Mouse (Mus musculus) forebrain, postnatal 0 days (tissue): ENCODE measurements at regions not wholly inside any gene's neighbourhood (a gene's known extent, or its start where the extent isn't known, plus 50 kb on each side); places are given as distances from the start of the nearest gene placed in this dataset.

Experiments used
- ATAC-seq: fragments of 200-750 bp; cut with Nextera tagmentation; 2 replicates; pipeline ENCODE4 v1.8.0; 2017; ENCODE audit warnings: mild to moderate bottlenecking, moderate library complexity
- DNase-seq: peaks from one replicate; pipeline ENCODE4 v3.0.0-alpha.2; 2015
- H3K27ac ChIP-seq: fragments of 300-500 bp; sonication (generic); 2 replicates; pipeline ENCODE4 v1.5.1; 2014; ENCODE audit warnings: low read depth, mild to moderate bottlenecking, antibody characterized with exemption, low read length, moderate library complexity, mixed read lengths
- H3K27me3 ChIP-seq: fragments of 300-500 bp; sonication (generic); 2 replicates; pipeline ENCODE4 v1.6.1; 2014; ENCODE audit warnings: mild to moderate bottlenecking, low read length, mixed read lengths; ENCODE audit not compliant: insufficient read depth
- H3K36me3 ChIP-seq: fragments of 300-500 bp; sonication (generic); 2 replicates; pipeline ENCODE4 v1.6.1; 2014; ENCODE audit warnings: mild to moderate bottlenecking, moderate library complexity; ENCODE audit not compliant: insufficient read depth
- H3K4me1 ChIP-seq: fragments of 300-500 bp; sonication (generic); 2 replicates; pipeline ENCODE4 v1.6.1; 2014; ENCODE audit warnings: antibody characterized with exemption; ENCODE audit not compliant: insufficient read depth
- H3K4me2 ChIP-seq: fragments of 300-500 bp; sonication (generic); 2 replicates; pipeline ENCODE4 v1.6.1; 2014; ENCODE audit warnings: low read depth, mild to moderate bottlenecking, moderate library complexity
- H3K4me3 ChIP-seq: fragments of 300-500 bp; sonication (generic); 2 replicates; pipeline ENCODE4 v1.5.1; 2014; ENCODE audit warnings: low read depth, low read length, mixed read lengths
- H3K9ac ChIP-seq: fragments of 300-500 bp; sonication (generic); 2 replicates; pipeline ENCODE4 v1.6.1; 2014; ENCODE audit warnings: mild to moderate bottlenecking
- H3K9me3 ChIP-seq: fragments of 300-500 bp; sonication (generic); 2 replicates; pipeline ENCODE4 v1.6.1; 2016; ENCODE audit warnings: low read length
- CTCF ChIP-seq: sonication (generic); IDR thresholded peaks from 2 replicates; pipeline ENCODE4 v1.5.1; 2016; ENCODE audit warnings: antibody characterized with exemption, control low read depth, low read depth
- WGBS: fragments of 180-500 bp; shearing (Covaris S2); extraction: QIAGEN DNeasy Blood & Tissue Kit; methylation state at CpG from one replicate; pipeline ENCODE4 v1.1.7; 2014; 5-methylcytosine and 5-hydroxymethylcytosine counted together

DNA sequence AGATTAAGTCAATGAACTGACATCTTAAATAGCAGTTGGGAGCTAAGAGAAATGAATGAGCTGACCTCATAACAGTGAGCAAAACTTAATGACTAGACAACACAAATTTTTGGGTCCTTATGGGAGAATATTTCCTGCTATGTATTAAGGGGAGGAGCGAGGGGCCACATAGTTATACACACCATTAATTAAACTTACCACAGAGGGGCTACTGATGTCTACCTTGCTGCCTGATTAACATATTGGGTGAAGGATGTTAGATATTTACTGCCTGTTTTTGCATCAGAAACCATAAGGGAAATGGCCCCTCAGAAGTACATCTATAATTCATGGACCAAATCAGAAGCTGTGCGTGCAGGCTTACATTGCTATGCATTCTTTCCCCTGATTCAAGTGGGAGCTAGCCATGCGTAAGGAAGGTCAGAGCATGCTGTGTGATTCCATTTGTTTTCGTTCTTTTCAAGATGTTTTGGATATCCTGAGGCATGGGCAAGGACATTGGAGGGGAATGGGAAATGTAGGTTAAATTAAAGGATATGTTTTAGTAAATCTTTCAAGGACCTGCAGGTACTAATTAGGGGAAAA lies 437.9 kb downstream of the Flrt2 start:
- Histone ChIP-seq H3K4me3 (no peak overlapping the region), H3K4me2 (no peak overlapping the region), H3K9me3 (no peaks in the 10 kb centered on the region), H3K27me3 (no peaks in the 10 kb centered on the region), H3K36me3 (no peaks in the 10 kb centered on the region), H3K9ac (no peak overlapping the region), H3K27ac (no peak overlapping the region), H3K4me1 (no peaks in the 10 kb centered on the region)
- no peak for TF ChIP-seq CTCF
- DNase-seq (no peak), ATAC-seq (no peak)
- 47% methylated on average over 4 of the region's 4 CpGs for whole genome bisulfite sequencing

DNA sequence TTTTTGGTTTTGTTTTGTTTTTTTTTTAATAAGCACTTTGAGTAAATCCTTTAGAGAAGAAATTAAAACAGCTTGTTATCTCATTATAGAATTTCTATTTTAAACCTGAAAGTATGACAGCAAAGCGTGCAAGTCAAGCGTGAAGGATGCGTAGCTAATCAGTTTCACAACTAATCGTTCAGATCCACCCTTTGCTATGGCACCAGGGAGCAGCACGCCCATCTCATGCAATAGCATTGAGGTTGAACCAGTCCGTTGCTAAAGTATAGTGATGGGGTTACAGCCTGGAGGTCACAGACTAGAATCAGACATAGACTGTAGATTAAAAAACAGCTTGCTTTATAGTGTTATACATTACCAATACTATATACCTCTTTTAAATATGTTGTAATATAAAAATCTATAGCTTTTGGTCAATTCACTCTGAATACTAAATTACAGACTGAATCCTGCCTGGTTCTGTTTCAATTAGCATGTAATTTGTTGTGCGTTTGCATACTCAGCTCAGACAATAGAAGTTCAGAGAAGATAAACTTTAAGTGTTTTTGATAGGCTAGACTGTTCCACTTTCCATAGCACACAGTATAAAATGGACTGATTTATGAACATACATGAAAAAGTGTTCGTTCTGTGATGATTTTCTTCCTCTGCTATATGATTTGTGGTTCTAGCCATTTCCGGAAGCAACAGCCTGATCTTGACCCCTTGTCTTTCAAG lies 438.9 kb downstream of the Flrt2 start:
- H3K36me3 ChIP-seq, result no peaks in the 10 kb centered on the region
- H3K4me2 ChIP-seq, result no peak overlapping the region
- 72% methylated on average over 9 of the region's 9 CpGs for WGBS
- DNase-seq (no peak), ATAC-seq (no peak)
- no peaks in the 10 kb centered on the region for H3K9me3 ChIP-seq
- TF ChIP-seq CTCF, result no peak
- H3K4me1 ChIP-seq, result no peaks in the 10 kb centered on the region
- no peaks in the 10 kb centered on the region for H3K27me3 ChIP-seq
- H3K27ac ChIP-seq, result no peak overlapping the region
- no peak overlapping the region for H3K4me3 ChIP-seq
- no peak overlapping the region for H3K9ac ChIP-seq

DNA sequence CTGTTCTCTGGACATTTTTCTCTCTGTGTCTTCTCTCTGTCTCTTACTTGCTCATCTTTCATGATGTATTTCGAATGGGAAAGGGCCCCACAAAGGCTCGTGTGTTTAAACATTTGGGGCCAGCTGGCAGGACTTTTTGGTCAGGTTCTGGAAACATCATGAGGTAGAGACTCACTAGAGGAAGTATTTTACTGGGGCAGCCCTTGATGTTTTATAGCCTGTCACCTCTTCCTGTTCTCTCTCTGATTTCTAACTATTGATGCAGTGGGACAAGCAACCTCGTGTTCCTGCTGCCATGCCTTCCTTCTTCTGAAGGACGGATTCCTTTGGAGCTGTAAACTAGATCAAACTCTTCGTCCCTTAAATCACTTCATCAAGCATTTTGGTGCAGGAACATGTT lies 442.1 kb downstream of the Flrt2 start:
- no peaks in the 10 kb centered on the region for H3K4me1 ChIP-seq
- no peak overlapping the region for H3K9ac ChIP-seq
- no peak overlapping the region for H3K4me2 ChIP-seq
- H3K36me3 ChIP-seq, result no peaks in the 10 kb centered on the region
- no peak for DNase-seq
- TF ChIP-seq CTCF, result no peak
- no peaks in the 10 kb centered on the region for H3K9me3 ChIP-seq
- no peaks in the 10 kb centered on the region for H3K27me3 ChIP-seq
- WGBS, result 81% methylated on average over 5 of the region's 5 CpGs
- no peak overlapping the region for H3K4me3 ChIP-seq
- no peak overlapping the region for H3K27ac ChIP-seq
- ATAC-seq, result no peak

DNA sequence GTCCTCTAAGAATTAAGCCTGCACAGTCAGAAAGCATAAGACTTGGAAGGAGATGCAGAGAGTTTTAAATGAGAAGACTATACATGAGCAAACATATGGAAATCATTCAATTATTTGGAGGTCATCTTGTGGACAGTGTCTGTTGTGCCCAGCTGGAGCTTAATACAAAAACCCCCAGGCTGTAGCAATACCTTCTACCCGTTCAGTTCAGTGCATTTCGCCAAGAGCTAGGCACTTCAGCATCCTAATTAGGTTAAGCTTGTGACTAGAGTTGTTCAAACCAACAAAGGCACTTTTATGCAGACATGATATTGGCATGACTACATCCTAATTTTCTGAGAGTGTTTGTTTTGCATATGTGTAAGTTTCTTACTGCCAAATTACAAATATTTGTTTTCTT lies 449.7 kb downstream of the Flrt2 start:
- DNase-seq (no peak), ATAC-seq (no peak)
- no peak for TF ChIP-seq CTCF
- 10% methylated on average over 2 of the region's 2 CpGs for WGBS
- no peak overlapping the region for H3K27ac ChIP-seq
- no peak overlapping the region for H3K4me2 ChIP-seq
- H3K9me3 ChIP-seq, result no peaks in the 10 kb centered on the region
- no peak overlapping the region for H3K4me3 ChIP-seq
- no peaks in the 10 kb centered on the region for H3K27me3 ChIP-seq
- no peaks in the 10 kb centered on the region for H3K36me3 ChIP-seq
- H3K4me1 ChIP-seq, result no peaks in the 10 kb centered on the region
- H3K9ac ChIP-seq, result no peak overlapping the region

DNA sequence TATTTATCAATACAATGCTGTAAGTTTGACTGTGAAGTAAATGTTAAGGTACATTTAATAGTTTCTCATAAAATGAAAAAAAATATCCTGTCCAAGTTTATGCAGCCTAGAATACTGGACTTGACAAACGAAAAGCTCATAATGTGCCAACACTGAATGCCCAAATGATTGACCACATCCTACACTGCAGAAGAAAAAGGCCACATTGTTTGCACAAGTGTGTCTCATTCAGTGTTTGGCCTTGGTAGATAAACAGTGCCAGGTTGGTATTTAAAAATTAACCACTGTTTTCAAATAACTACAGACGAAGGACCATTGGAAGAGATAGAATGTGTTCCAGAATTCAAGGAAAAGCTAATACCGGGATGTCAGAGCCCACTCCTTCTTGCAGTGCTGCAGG lies 462.1 kb downstream of the Flrt2 start:
- WGBS, result 72% methylated on average over 3 of the region's 3 CpGs
- DNase-seq (no peak), ATAC-seq (no peak)
- Histone ChIP-seq H3K36me3 (no peaks in the 10 kb centered on the region), H3K9ac (no peak overlapping the region), H3K27me3 (no peaks in the 10 kb centered on the region), H3K9me3 (no peaks in the 10 kb centered on the region), H3K4me3 (no peak overlapping the region), H3K27ac (no peak overlapping the region), H3K4me2 (no peak overlapping the region), H3K4me1 (no peaks in the 10 kb centered on the region)
- TF ChIP-seq CTCF, result no peak

DNA sequence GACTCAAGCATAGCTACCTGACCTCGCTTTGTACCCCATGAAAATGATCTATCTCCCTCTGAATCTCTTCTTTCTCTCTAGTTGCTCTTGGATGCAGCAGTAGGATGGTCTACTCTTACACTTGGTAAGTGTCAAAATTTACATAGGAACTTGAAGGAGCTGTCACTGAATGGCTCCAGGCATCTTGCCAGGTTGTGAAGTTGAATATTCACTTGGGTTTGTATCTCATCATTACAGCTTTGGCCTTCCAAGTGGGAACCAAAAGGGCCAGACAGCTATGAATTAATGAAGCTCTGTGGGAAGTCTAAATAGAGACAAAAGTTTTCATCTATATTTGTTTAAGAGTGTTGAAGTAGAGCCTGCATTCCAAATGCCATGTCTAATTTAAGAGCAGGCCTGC lies 475.5 kb downstream of the Flrt2 start:
- Histone ChIP-seq H3K27me3 (no peaks in the 10 kb centered on the region), H3K36me3 (no peaks in the 10 kb centered on the region), H3K4me2 (no peak overlapping the region), H3K9me3 (no peaks in the 10 kb centered on the region), H3K4me3 (no peak overlapping the region), H3K4me1 (no peaks in the 10 kb centered on the region), H3K27ac (no peak overlapping the region), H3K9ac (no peak overlapping the region)
- DNase-seq, result peak; percentile 53
- peak; percentile 45 for ATAC-seq
- TF ChIP-seq CTCF, result no peak
- 66% methylated on average over 1 of the region's 1 CpGs for WGBS

DNA sequence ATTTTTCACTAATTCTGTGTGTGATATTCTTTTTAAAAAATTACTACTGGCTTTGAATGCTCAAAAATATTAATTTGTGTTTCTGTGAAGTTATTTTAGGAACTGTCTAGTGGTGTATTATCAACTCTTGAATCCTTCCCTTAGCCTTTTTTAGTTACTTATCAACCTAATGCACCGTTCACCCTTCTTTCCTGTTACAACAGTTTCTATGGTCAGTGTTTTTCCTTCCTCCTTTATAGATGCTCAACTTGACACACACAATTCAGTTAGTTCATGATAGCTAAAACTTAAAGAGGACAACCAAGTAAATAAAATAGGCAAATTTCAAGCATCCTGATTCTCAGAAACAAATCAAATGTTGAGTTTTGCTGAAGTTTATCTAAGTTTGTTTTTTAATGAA lies 506.9 kb downstream of the Flrt2 start:
- ATAC-seq, result no peak
- 75% methylated on average over 1 of the region's 1 CpGs for WGBS

More for the DNA sequence above, 506.9 kb downstream of the Flrt2 start:
- no peak for TF ChIP-seq CTCF
- no peaks in the 10 kb centered on the region for H3K4me1 ChIP-seq
- H3K9me3 ChIP-seq, result no peaks in the 10 kb centered on the region
- no peaks in the 10 kb centered on the region for H3K27me3 ChIP-seq
- no peak for DNase-seq
- H3K4me2 ChIP-seq, result no peak overlapping the region
- H3K36me3 ChIP-seq, result no peaks in the 10 kb centered on the region
- H3K27ac ChIP-seq, result no peak overlapping the region
- no peak overlapping the region for H3K4me3 ChIP-seq
- no peak overlapping the region for H3K9ac ChIP-seq
